Mouse (Mus musculus): Measurements from ENCODE around the gene Cidec.

GRCm38 (mm10) chr6:113394811-113395210 is 40.7 kb downstream of the Cidec start:
- TF ChIP-seq POLR2A (IDR thresholded peaks at IDR 0.05; ENCODE audit: borderline replicate concordance, extremely low read depth, low read depth, low read length) (no peak), CTCF (IDR thresholded peaks at IDR 0.05; ENCODE audit: insufficient read depth, low read length) (no peak)

Measured in lung, adult 2 months (tissue).